Mouse (Mus musculus): ENCODE results near the gene Tenm3. TPM values are rescaled to one million over a fixed set of nuclear protein-coding genes. Genes with fewer than 3 reads are reported as not detected.

The Tenm3 gene
- polyA plus RNA-seq, 1 experiment from 2014 or later, result 2.7 TPM

DNA sequence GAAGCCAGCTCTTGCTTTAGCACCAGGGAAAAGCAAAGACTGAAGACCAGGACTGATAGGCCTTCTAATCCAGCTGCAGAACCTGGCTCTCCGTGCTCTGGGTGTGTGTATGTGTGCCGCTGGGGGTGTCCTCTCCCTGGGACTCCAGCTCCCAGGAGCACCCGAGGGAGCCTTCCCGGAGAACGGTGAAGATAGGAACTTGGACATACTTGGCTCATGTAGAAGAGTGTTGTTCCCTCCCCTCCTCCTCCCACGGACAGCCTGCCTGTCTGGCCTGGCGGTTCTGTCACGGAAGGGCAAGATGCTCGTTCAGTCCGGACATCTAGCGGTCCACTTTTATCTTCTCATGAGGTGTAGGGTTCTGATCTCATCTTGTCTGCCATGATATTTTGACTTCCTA is 622.4 kb downstream of the Tenm3 start:
- Histone ChIP-seq H3K4me2 (no peak overlapping the region), H3K9me3 (replicated peaks) (no peaks in the 10 kb centered on the region), H3K4me1 (replicated peaks) (no peaks in the 10 kb centered on the region), H3K36me3 (replicated peaks) (no peaks in the 10 kb centered on the region), H3K27me3 (no peaks in the 10 kb centered on the region), H3K27ac (replicated peaks) (no peak overlapping the region), H3K4me3 (replicated peaks) (no peak overlapping the region), H3K9ac (no peak overlapping the region)
- 66% methylated on average over 11 of the region's 11 CpGs for WGBS (ENCODE audit: insufficient replicate concordance)
- ATAC-seq (ENCODE audit: insufficient read depth), result no peak

- Histone ChIP-seq H3K4me2 (no peak overlapping the region), H3K9me3 (replicated peaks) (no peaks in the 10 kb centered on the region), H3K27ac (replicated peaks) (no peak overlapping the region), H3K27me3 (no peaks in the 10 kb centered on the region), H3K4me1 (replicated peaks) (no peaks in the 10 kb centered on the region), H3K36me3 (replicated peaks) (no peaks in the 10 kb centered on the region), H3K4me3 (replicated peaks) (no peak overlapping the region), H3K9ac (no peak overlapping the region)
- no peak for ATAC-seq (ENCODE audit: insufficient read depth)
- WGBS (ENCODE audit: insufficient replicate concordance), result 63% methylated on average over 25 of the region's 25 CpGs
These were observed 623.1 kb downstream of the Tenm3 start for GRCm38 (mm10) chr8:48220529-48221181.

GRCm38 (mm10) chr8:48215071-48215501 is 628.7 kb downstream of the Tenm3 start:
- 36% methylated on average over 9 of the region's 9 CpGs for WGBS (ENCODE audit: insufficient replicate concordance)
- Histone ChIP-seq H3K4me1 (replicated peaks) (no peaks in the 10 kb centered on the region), H3K4me3 (replicated peaks) (no peak overlapping the region), H3K27me3 (no peaks in the 10 kb centered on the region), H3K27ac (replicated peaks) (no peak overlapping the region), H3K4me2 (no peak overlapping the region), H3K36me3 (replicated peaks) (no peaks in the 10 kb centered on the region), H3K9ac (no peak overlapping the region), H3K9me3 (replicated peaks) (no peaks in the 10 kb centered on the region)
- no peak for ATAC-seq (ENCODE audit: insufficient read depth)

- no peaks in the 10 kb centered on the region for H3K4me1 ChIP-seq (replicated peaks)
- WGBS (ENCODE audit: insufficient replicate concordance), result 56% methylated on average over 6 of the region's 6 CpGs
- H3K36me3 ChIP-seq (replicated peaks), result no peaks in the 10 kb centered on the region
- H3K9me3 ChIP-seq (replicated peaks), result no peaks in the 10 kb centered on the region
- no peaks in the 10 kb centered on the region for H3K27me3 ChIP-seq
- ATAC-seq (ENCODE audit: insufficient read depth), result no peak
- H3K4me3 ChIP-seq (replicated peaks), result no peak overlapping the region
- no peak overlapping the region for H3K4me2 ChIP-seq
- H3K27ac ChIP-seq (replicated peaks), result no peak overlapping the region
- H3K9ac ChIP-seq, result no peak overlapping the region
These were observed 629.4 kb downstream of the Tenm3 start for GRCm38 (mm10) chr8:48214386-48214785.

DNA sequence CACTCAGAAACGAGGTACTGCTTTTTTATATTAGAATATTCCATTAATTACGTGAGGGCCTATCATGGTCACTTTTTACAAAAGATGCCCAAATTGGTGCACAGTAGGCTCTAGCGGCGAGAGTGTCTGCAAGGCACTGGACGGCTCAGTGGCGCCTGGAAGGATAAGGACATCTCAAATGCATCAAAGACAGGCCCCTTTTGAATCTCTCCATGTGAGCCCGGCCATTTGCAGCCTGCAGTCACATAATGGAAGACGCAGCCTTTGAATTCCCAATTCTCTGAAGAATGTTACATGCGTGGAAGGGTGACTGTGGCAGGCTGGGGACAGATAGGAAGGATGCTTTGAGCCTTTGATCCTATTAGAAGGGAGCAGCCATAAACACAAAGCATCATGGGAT is 631.8 kb downstream of the Tenm3 start:
- Histone ChIP-seq H3K36me3 (replicated peaks) (no peaks in the 10 kb centered on the region), H3K9me3 (replicated peaks) (no peaks in the 10 kb centered on the region), H3K9ac (no peak overlapping the region), H3K27me3 (no peaks in the 10 kb centered on the region), H3K4me1 (replicated peaks) (no peaks in the 10 kb centered on the region), H3K4me2 (no peak overlapping the region), H3K27ac (replicated peaks) (no peak overlapping the region), H3K4me3 (replicated peaks) (no peak overlapping the region)
- WGBS (ENCODE audit: insufficient replicate concordance), result 69% methylated on average over 9 of the region's 9 CpGs
- ATAC-seq (ENCODE audit: insufficient read depth), result no peak

GRCm38 (mm10) chr8:48207567-48207966 is 636.2 kb downstream of the Tenm3 start:
- ATAC-seq (ENCODE audit: insufficient read depth), result no peak
- WGBS (ENCODE audit: insufficient replicate concordance), result 59% methylated on average over 6 of the region's 6 CpGs

GRCm38 (mm10) chr8:48206922-48207321 is 636.8 kb downstream of the Tenm3 start:
- ATAC-seq (ENCODE audit: insufficient read depth), result no peak
- Histone ChIP-seq H3K36me3 (replicated peaks) (no peaks in the 10 kb centered on the region), H3K9me3 (replicated peaks) (no peaks in the 10 kb centered on the region), H3K27me3 (no peaks in the 10 kb centered on the region), H3K4me2 (no peak overlapping the region), H3K27ac (replicated peaks) (no peak overlapping the region), H3K9ac (no peak overlapping the region), H3K4me1 (replicated peaks) (no peaks in the 10 kb centered on the region), H3K4me3 (replicated peaks) (no peak overlapping the region)
- WGBS (ENCODE audit: insufficient replicate concordance), result 49% methylated on average over 8 of the region's 8 CpGs

More at GRCm38 (mm10) chr8:48207567-48207966, 636.2 kb downstream of the Tenm3 start:
- no peaks in the 10 kb centered on the region for H3K36me3 ChIP-seq (replicated peaks)
- no peak overlapping the region for H3K4me3 ChIP-seq (replicated peaks)
- H3K27me3 ChIP-seq, result no peaks in the 10 kb centered on the region
- no peak overlapping the region for H3K4me2 ChIP-seq
- no peaks in the 10 kb centered on the region for H3K9me3 ChIP-seq (replicated peaks)
- H3K27ac ChIP-seq (replicated peaks), result no peak overlapping the region
- no peaks in the 10 kb centered on the region for H3K4me1 ChIP-seq (replicated peaks)
- H3K9ac ChIP-seq, result no peak overlapping the region

DNA sequence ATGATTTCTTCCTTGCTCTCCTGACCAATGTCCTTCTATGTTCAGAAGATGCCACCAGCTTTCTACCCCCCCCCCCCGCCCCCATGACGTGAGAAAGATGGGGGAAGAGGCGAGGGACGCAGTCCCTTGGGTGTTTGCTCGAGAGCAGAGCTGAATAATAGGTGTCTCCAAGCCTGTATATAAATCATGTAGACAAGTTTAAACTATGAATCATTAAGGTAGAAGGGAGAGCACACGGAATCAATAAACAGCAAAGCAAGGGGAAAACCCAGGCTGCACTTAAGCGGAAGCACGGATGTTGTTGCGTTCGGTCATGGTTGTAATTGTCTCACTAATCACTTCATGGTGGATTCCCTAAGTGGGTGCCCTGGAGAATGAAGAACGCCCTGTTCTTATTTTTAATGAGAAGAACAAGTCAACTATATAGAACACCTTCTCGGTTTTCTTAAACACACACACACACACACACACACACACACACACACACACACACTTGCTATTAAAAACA is 638.9 kb downstream of the Tenm3 start:
- Histone ChIP-seq H3K27me3 (no peaks in the 10 kb centered on the region), H3K36me3 (replicated peaks) (no peaks in the 10 kb centered on the region), H3K4me1 (replicated peaks) (no peaks in the 10 kb centered on the region), H3K9me3 (replicated peaks) (no peaks in the 10 kb centered on the region), H3K9ac (no peak overlapping the region), H3K27ac (replicated peaks) (no peak overlapping the region), H3K4me2 (no peak overlapping the region), H3K4me3 (replicated peaks) (no peak overlapping the region)
- no peak for ATAC-seq (ENCODE audit: insufficient read depth)
- WGBS (ENCODE audit: insufficient replicate concordance), result 72% methylated on average over 12 of the region's 12 CpGs

DNA sequence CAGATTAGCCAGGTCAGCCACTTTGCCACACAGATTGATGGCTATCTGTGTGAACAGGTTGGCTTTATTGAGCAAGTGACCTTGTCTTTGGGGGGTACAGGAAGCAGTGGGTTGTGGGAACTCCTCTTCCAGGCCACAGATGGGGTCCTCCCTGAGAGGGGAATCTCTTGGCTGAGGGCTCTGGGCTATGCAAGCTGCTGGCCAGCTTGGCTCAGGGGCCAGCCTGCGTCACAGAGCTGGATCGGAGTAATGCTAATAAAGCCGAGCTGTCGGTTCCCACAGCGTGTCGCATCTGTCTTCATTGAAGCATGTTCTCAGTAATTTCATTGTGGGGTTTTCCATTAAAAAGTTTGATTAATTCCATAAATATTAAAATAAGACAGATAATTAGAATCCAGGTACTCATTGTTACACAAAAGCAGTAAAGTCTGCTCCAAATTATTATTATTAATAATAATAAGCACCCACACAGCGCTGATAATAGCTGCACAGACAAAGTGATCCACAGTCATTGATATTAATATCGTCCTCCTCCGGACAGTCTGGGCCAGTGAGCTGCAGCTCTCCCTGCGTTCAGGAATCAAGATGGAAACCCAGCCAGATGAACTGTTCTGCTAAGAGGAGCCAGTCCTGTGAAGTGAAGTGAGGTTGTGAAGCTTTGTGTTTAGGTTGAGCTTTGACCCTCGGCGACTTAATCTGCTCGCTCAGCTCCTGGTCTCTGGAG is 639.5 kb downstream of the Tenm3 start:
- Histone ChIP-seq H3K4me3 (replicated peaks) (no peak overlapping the region), H3K9ac (no peak overlapping the region), H3K36me3 (replicated peaks) (no peaks in the 10 kb centered on the region), H3K27me3 (no peaks in the 10 kb centered on the region), H3K4me2 (no peak overlapping the region), H3K4me1 (replicated peaks) (no peaks in the 10 kb centered on the region), H3K27ac (replicated peaks) (no peak overlapping the region), H3K9me3 (replicated peaks) (no peaks in the 10 kb centered on the region)
- no peak for ATAC-seq (ENCODE audit: insufficient read depth)
- WGBS (ENCODE audit: insufficient replicate concordance), result 78% methylated on average over 13 of the region's 13 CpGs

DNA sequence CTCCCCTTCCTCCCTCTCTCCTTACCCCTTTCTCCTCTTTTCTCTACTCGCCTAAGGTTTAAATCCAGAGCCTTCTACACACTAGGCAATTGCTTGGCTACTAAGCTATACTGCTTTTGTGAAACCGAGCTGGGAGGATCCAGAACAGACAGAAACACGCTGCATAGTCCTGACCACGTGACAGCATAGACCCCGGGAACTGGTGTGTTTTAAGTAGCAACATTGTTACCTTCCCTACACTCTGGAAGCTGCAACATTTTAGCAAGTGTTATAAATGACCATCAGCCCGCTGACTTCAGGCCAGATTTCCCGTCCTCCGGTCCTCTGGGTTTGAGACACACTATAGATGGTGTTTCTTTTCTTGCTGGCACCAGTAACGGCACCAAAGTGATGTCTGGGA is 640.1 kb downstream of the Tenm3 start:
- Histone ChIP-seq H3K9me3 (replicated peaks) (no peaks in the 10 kb centered on the region), H3K36me3 (replicated peaks) (no peaks in the 10 kb centered on the region), H3K4me2 (no peak overlapping the region), H3K4me3 (replicated peaks) (no peak overlapping the region), H3K27me3 (no peaks in the 10 kb centered on the region), H3K27ac (replicated peaks) (no peak overlapping the region), H3K9ac (no peak overlapping the region), H3K4me1 (replicated peaks) (no peaks in the 10 kb centered on the region)
- WGBS (ENCODE audit: insufficient replicate concordance), result 54% methylated on average over 9 of the region's 9 CpGs
- ATAC-seq (ENCODE audit: insufficient read depth), result no peak

GRCm38 (mm10) chr8:48203161-48203560 is 640.6 kb downstream of the Tenm3 start:
- 48% methylated on average over 6 of the region's 6 CpGs for WGBS (ENCODE audit: insufficient replicate concordance)
- no peaks in the 10 kb centered on the region for H3K4me1 ChIP-seq (replicated peaks)
- no peaks in the 10 kb centered on the region for H3K9me3 ChIP-seq (replicated peaks)
- no peaks in the 10 kb centered on the region for H3K27me3 ChIP-seq
- no peak overlapping the region for H3K9ac ChIP-seq
- no peak overlapping the region for H3K4me2 ChIP-seq
- ATAC-seq (ENCODE audit: insufficient read depth), result no peak
- no peak overlapping the region for H3K4me3 ChIP-seq (replicated peaks)
- H3K36me3 ChIP-seq (replicated peaks), result no peaks in the 10 kb centered on the region
- no peak overlapping the region for H3K27ac ChIP-seq (replicated peaks)
